Mouse (Mus musculus) heart, adult 2 months (tissue): ENCODE measurements at regions not wholly inside any gene's neighbourhood (a gene's known extent, or its start where the extent isn't known, plus 50 kb on each side); places are given as distances from the start of the nearest gene placed in this dataset.

Experiments
- CTCF ChIP-seq: fragments of 200-600 bp; IDR thresholded peaks from 2 replicates; pipeline ENCODE4 v1.8.1; 2022; ENCODE audit warnings: antibody characterized with exemption, mild to moderate bottlenecking, moderate library complexity
- EP300 ChIP-seq: fragments of 200-500 bp; IDR thresholded peaks from 2 replicates; pipeline ENCODE4 v1.6.1; 2011; ENCODE audit warnings: low read depth, low read length, control low read depth; ENCODE audit not compliant: insufficient read depth
- POLR2A ChIP-seq: fragments of 200-500 bp; IDR thresholded peaks from 2 replicates; pipeline ENCODE4 v1.6.1; 2011; ENCODE audit warnings: mild to moderate bottlenecking, low read depth, low read length, control low read depth; ENCODE audit not compliant: insufficient read depth

GRCm38 (mm10) chr1:60665329-60665728 lies 51.3 kb upstream of the Cd28 start:
- TF ChIP-seq CTCF (no peak), POLR2A (no peak), EP300 (no peak)
